Mouse (Mus musculus): ENCODE data around the gene Nadk. TPM values are rescaled to one million over a fixed set of nuclear protein-coding genes. Genes with fewer than 3 reads are reported as not detected.
A peak's percentile ranks its signal among the peaks of the same experiment; 100 is the strongest.

The Nadk gene
- total and polyA plus RNA-seq, 3 experiments, result 162 to 204 (median 199) TPM

- Histone ChIP-seq H3K9me3 (replicated peaks; ENCODE audit: low read length) (no peaks in the 10 kb centered on the region), H3K79me2 (replicated peaks; ENCODE audit: control insufficient read depth, extremely low read depth, insufficient read depth, poor library complexity, severe bottlenecking) (peaks cover 24% of the 10 kb centered on the region), H3K27me3 (replicated peaks) (no peaks in the 10 kb centered on the region), H3K27ac (ENCODE audit: insufficient read depth, low read depth) (peak within 1 kb of the TSS; percentile 99), H3K4me3 (replicated peaks in 1 of 3; ENCODE audit: low read depth in 2 of 3, low read length in 2 of 3, poor library complexity in 1 of 3) (peak within 1 kb of the TSS; percentile 78 to 93 (median 88)), H3K4me2 (ENCODE audit: insufficient read depth, low read depth, poor library complexity, severe bottlenecking) (peak within 1 kb of the TSS; percentile 86), H3K4me1 (ENCODE audit: control insufficient read depth in 1 of 2, insufficient read depth in 2 of 2) (peaks cover 5 to 46% of the 10 kb centered on the region in 2 experiments), H3K36me3 (replicated peaks in 1 of 2; ENCODE audit: control insufficient read depth in 1 of 2, insufficient read depth in 1 of 2, low read length in 1 of 2) (peaks cover 3 to 30% of the 10 kb centered on the region in 2 experiments), H3K9ac (ENCODE audit: insufficient read depth, low read depth) (peak within 1 kb of the TSS; percentile 86)
- TF ChIP-seq E2F4 (IDR thresholded peaks at IDR 0.05; ENCODE audit: insufficient replicate concordance, low read depth, low read length), result no peak
- TF ChIP-seq ZMIZ1 (IDR thresholded peaks at IDR 0.05; ENCODE audit: low read depth, low read length), result peak; percentile 95
- TF ChIP-seq SMC3 (IDR thresholded peaks at IDR 0.05; ENCODE audit: low read depth, low read length), result no peak
- TF ChIP-seq TCF12 (IDR thresholded peaks at IDR 0.05; ENCODE audit: low read depth, low read length), result peak; percentile 55
- TF ChIP-seq JUN (IDR thresholded peaks at IDR 0.05; ENCODE audit: insufficient read depth, low read depth, low read length), result no peak
- no peak for TF ChIP-seq RAD21 (IDR thresholded peaks at IDR 0.05; ENCODE audit: low read depth, low read length)
- TF ChIP-seq POLR2AphosphoS2 (IDR thresholded peaks at IDR 0.05; ENCODE audit: low read depth, low read length), result 0 out of 2 replicates have a peak, but pooled peaks have one; percentile 70
- TF ChIP-seq ZKSCAN1 (IDR thresholded peaks at IDR 0.05; ENCODE audit: borderline replicate concordance, low read depth, low read length), result no peak
- TF ChIP-seq HCFC1 (IDR thresholded peaks at IDR 0.05; ENCODE audit: low read depth, low read length), result peak; percentile 77
- peak; percentile 23; the same call in 1 of the 2 replicates for TF ChIP-seq ELF1 (IDR thresholded peaks at IDR 0.05; ENCODE audit: low read depth, low read length)
- TF ChIP-seq MAZ (IDR thresholded peaks at IDR 0.05; ENCODE audit: low read depth, low read length), result peak; percentile 96; the same call in 1 of the 2 replicates
- peak; percentile 71 for TF ChIP-seq SIN3A (IDR thresholded peaks at IDR 0.05; ENCODE audit: low read length)
- no peak for TF ChIP-seq ETS1 (conservative IDR thresholded peaks at IDR 0.05; ENCODE audit: low read depth, low read length)
- peak; percentile 99 for TF ChIP-seq CHD1 (IDR thresholded peaks at IDR 0.05; ENCODE audit: low read depth, low read length)
- TF ChIP-seq MAFK (IDR thresholded peaks at IDR 0.05; ENCODE audit: insufficient replicate concordance, low read length), result no peak
- no peak for TF ChIP-seq PAX5 (IDR thresholded peaks at IDR 0.05; ENCODE audit: low read length)
- TF ChIP-seq TBP (conservative IDR thresholded peaks at IDR 0.05; ENCODE audit: low read depth, low read length), result peak; percentile 93
- peak; percentile 27; the same call in 1 of the 2 replicates for TF ChIP-seq MEF2A (IDR thresholded peaks at IDR 0.05; ENCODE audit: borderline replicate concordance, low read depth, low read length)
- no peak for TF ChIP-seq CTCF (conservative IDR thresholded peaks at IDR 0.05 in 1 of 2, IDR thresholded peaks at IDR 0.05 in 1 of 2; ENCODE audit: low read depth in 2 of 2, low read length in 2 of 2)
- TF ChIP-seq JUND (conservative IDR thresholded peaks at IDR 0.05; ENCODE audit: low read depth, low read length), result no peak
- peak; percentile 79 for TF ChIP-seq MYC (IDR thresholded peaks at IDR 0.05; ENCODE audit: low read depth, low read length)
- peak; percentile 81 for TF ChIP-seq NELFE (IDR thresholded peaks at IDR 0.05; ENCODE audit: low read depth, low read length)
- TF ChIP-seq USF2 (conservative IDR thresholded peaks at IDR 0.05; ENCODE audit: low read depth, low read length), result no peak
- TF ChIP-seq MXI1 (IDR thresholded peaks at IDR 0.05; ENCODE audit: low read depth, low read length), result peak; percentile 50
- 0 out of 2 replicates have a peak, but pooled peaks have one; percentile 2 for TF ChIP-seq IRF4 (IDR thresholded peaks at IDR 0.05; ENCODE audit: low read depth, low read length)
- no peak for TF ChIP-seq RCOR1 (conservative IDR thresholded peaks at IDR 0.05; ENCODE audit: low read depth, low read length)
- TF ChIP-seq EP300 (IDR thresholded peaks at IDR 0.05; ENCODE audit: low read length), result peak; percentile 9; the same call in 1 of the 2 replicates
- TF ChIP-seq POLR2A (IDR thresholded peaks at IDR 0.05; ENCODE audit: low read depth, low read length), result peak; percentile 84
- TF ChIP-seq NRF1 (IDR thresholded peaks at IDR 0.05; ENCODE audit: low read depth, low read length), result 0 out of 2 replicates have a peak, but pooled peaks have one; percentile 40
- peak; percentile 86 for TF ChIP-seq BHLHE40 (IDR thresholded peaks at IDR 0.05; ENCODE audit: low read depth, low read length)
- TF ChIP-seq MAX (IDR thresholded peaks at IDR 0.05; ENCODE audit: low read length), result peak; percentile 67; the same call in 1 of the 2 replicates
- dilution Hi-C loops (cut with MboI; ENCODE audit: extremely low pct_ligation_motif_present, extremely low pct_unique_long_range_greater_than_20kb, low sequenced_read_pairs), result no loop called here
- DNase-seq (ENCODE audit: extremely low read depth), result peak; percentile 94
- in situ Hi-C loops (cut with MboI; ENCODE audit: low pct_ligation_motif_present, low pct_unique_long_range_greater_than_20kb, low sequenced_read_pairs), result no loop called here
Observed at GRCm38 (mm10) chr4:155601091-155601996, 39.2 kb downstream of the Nadk start, which contains the start of gene Slc35e2. Slc35e2 (plus strand) TSS chr4:155601416.
